Mouse (Mus musculus) embryonic facial prominence, embryonic 12.5 days (tissue): ENCODE results near the gene Isl2. TPM values are rescaled to one million over a fixed set of nuclear protein-coding genes. Genes with fewer than 3 reads are reported as not detected.

ENCODE experiments used
- ATAC-seq: fragments of 200-750 bp; cut with Nextera tagmentation; 2 replicates; pipeline ENCODE4 v1.8.0; 2017; ENCODE audit not compliant: insufficient number of reproducible peaks, insufficient read depth, low FRiP score, low TSS enrichment
- H3K27ac ChIP-seq: fragments of 300-500 bp; sonication (generic); 2 replicates; pipeline ENCODE4 v1.5.1; 2016; ENCODE audit warnings: mild to moderate bottlenecking
- H3K27me3 ChIP-seq: fragments of 300-500 bp; sonication (generic); 2 replicates; pipeline ENCODE4 v1.6.1; 2016; ENCODE audit warnings: mild to moderate bottlenecking, moderate library complexity
- H3K36me3 ChIP-seq: fragments of 300-500 bp; sonication (generic); 2 replicates; pipeline ENCODE4 v1.6.1; 2016; ENCODE audit warnings: mild to moderate bottlenecking
- H3K4me1 ChIP-seq: fragments of 300-500 bp; sonication (generic); 2 replicates; pipeline ENCODE4 v1.6.1; 2016
- H3K4me2 ChIP-seq: fragments of 300-500 bp; sonication (generic); replicated peaks from 2 replicates; pipeline ENCODE4 v1.6.1; 2016; ENCODE audit warnings: mild to moderate bottlenecking, moderate library complexity
- H3K4me3 ChIP-seq: fragments of 300-500 bp; sonication (generic); 2 replicates; pipeline ENCODE4 v1.5.1; 2016; ENCODE audit warnings: mild to moderate bottlenecking
- H3K9ac ChIP-seq: fragments of 300-500 bp; sonication (generic); 2 replicates; pipeline ENCODE4 v1.6.1; 2016; ENCODE audit warnings: mild to moderate bottlenecking, moderate library complexity
- H3K9me3 ChIP-seq: fragments of 300-500 bp; sonication (generic); 2 replicates; pipeline ENCODE4 v1.6.1; 2016; ENCODE audit warnings: mild to moderate bottlenecking, moderate library complexity
- WGBS: fragments of 180-500 bp; shearing (Covaris S2); methylation state at CpG from one replicate; pipeline ENCODE4 v1.1.7; 2016; 5-methylcytosine and 5-hydroxymethylcytosine counted together
- polyA plus RNA-seq: library from polyadenylated mRNA; unstranded; fragments of >200 nt; fragmentation: Nextera tagmentation; extraction: Ambion mirVana; gene quantifications from 2 replicates; pipeline ENCODE4 v1.2.1, GENCODE M21; 2016

The Isl2 gene
- 20.8 and 27.8 TPM in 2 replicates for polyA plus RNA-seq

GRCm38 (mm10) chr9:55538377-55538776 lies at the start of gene Isl2:
Isl2 (plus strand) TSS chr9:55538672.
- Histone ChIP-seq H3K27me3 (peaks cover 55% of the 10 kb centered on the region), H3K4me2 (peak within 1 kb of the TSS; percentile 65), H3K9me3 (no peaks in the 10 kb centered on the region), H3K9ac (no peak within 1 kb of the TSS), H3K4me3 (peak within 1 kb of the TSS; percentile 42), H3K4me1 (peaks cover 16% of the 10 kb centered on the region; the same call in 1 of the 2 replicates), H3K27ac (no peak within 1 kb of the TSS), H3K36me3 (no peaks in the 10 kb centered on the region)
- no peak for ATAC-seq
- WGBS: 5% methylated on average over 4 of the region's 4 CpGs

- no peak overlapping the region for H3K27ac ChIP-seq
- peaks cover 4% of the 10 kb centered on the region for H3K4me1 ChIP-seq
- no peaks in the 10 kb centered on the region for H3K9me3 ChIP-seq
- WGBS: 87% methylated on average over 3 of the region's 3 CpGs
- H3K4me2 ChIP-seq: no peak overlapping the region
- no peaks in the 10 kb centered on the region for H3K36me3 ChIP-seq
- H3K27me3 ChIP-seq: no peaks in the 10 kb centered on the region
- ATAC-seq: no peak
- no peak overlapping the region for H3K4me3 ChIP-seq
- no peak overlapping the region for H3K9ac ChIP-seq
These were observed 30.6 kb upstream of the Isl2 start for GRCm38 (mm10) chr9:55507922-55508321.

DNA sequence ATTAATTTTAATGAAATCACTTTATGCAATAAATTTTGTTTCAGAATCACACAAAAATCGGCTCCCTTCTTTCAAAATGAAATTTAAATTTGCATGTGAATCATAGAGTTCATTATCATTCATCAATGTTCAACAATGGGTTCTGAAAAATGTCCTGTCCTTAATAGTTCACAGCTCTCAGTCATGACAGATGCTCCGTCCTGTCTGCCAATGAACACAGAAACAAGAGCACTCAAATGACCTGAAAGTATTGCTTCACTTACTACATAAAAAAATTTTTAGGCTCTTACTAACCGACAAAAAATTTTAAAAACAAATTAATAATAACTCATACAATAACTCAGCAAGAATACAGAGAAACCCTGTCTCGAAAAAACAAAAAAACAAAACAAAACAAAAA lies 29.8 kb upstream of the Isl2 start:
- Histone ChIP-seq H3K9me3 (no peaks in the 10 kb centered on the region), H3K9ac (no peak overlapping the region), H3K4me3 (no peak overlapping the region), H3K4me2 (no peak overlapping the region), H3K36me3 (no peaks in the 10 kb centered on the region), H3K4me1 (peaks cover 4% of the 10 kb centered on the region), H3K27ac (no peak overlapping the region), H3K27me3 (no peaks in the 10 kb centered on the region)
- no peak for ATAC-seq
- 83% methylated on average over 4 of the region's 4 CpGs for WGBS

DNA sequence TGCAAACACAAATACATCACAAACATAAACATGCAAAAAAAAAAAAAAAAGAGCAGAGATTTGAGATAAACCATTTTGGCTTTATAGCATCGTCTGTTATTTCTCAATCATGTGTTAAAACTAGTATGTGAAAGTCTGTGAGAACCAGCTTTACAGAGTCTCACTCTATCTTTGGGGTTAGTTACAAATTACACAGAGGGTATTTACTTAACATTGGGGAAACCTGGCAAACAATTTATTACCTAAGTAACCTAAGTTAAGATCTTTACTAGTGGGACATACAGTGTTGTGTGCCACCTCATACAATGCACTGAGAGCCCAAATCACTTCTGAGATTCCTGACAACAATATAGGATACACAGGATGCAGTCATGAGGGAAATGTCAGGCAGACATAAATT lies 28.7 kb upstream of the Isl2 start:
- ATAC-seq: no peak
- WGBS: 91% methylated on average over 1 of the region's 1 CpGs
- H3K4me1 ChIP-seq: peaks cover 4% of the 10 kb centered on the region
- H3K36me3 ChIP-seq: no peaks in the 10 kb centered on the region
- H3K9me3 ChIP-seq: no peaks in the 10 kb centered on the region
- H3K27me3 ChIP-seq: no peaks in the 10 kb centered on the region
- H3K27ac ChIP-seq: no peak overlapping the region
- H3K4me2 ChIP-seq: no peak overlapping the region
- no peak overlapping the region for H3K4me3 ChIP-seq
- no peak overlapping the region for H3K9ac ChIP-seq

DNA sequence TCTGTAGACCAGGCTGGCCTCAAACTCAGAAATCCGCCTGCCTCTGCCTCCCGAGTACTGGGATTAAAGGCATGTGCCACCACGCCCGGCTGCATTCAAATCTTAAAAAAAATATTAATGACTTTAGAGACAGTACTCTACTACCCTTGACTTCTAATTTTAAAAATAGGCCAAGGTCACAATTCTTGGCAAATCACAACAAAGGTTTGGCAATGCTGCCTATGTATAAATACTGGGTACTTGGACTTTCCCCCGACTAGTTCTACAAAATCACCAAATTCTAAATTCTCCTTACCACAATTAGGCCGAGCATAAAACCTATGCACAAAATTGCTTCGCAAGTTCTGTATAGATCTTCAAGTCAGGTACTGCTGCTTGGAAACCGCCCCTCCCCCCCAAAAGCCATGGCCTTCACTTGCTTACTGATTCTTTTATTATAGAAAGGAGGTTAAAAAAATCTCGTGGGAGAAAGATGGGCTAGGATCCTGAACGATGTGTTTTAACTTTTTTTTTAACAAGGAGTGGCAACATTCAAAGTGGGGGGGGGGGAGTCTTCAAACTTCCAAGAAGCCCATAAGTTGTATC lies 27.7 kb upstream of the Isl2 start:
- 0 out of 2 replicates have a peak, but pooled peaks cover 1% of the 10 kb centered on the region for H3K27me3 ChIP-seq
- peak overlapping the region; percentile 71 for H3K4me2 ChIP-seq
- no peak overlapping the region; the same call in 1 of the 2 replicates for H3K9ac ChIP-seq
- H3K36me3 ChIP-seq: no peaks in the 10 kb centered on the region
- no peak for ATAC-seq
- WGBS: 82% methylated on average over 10 of the region's 10 CpGs
- H3K9me3 ChIP-seq: no peaks in the 10 kb centered on the region
- H3K4me1 ChIP-seq: peaks cover 4% of the 10 kb centered on the region
- H3K4me3 ChIP-seq: peak overlapping the region; percentile 96
- H3K27ac ChIP-seq: no peak overlapping the region

DNA sequence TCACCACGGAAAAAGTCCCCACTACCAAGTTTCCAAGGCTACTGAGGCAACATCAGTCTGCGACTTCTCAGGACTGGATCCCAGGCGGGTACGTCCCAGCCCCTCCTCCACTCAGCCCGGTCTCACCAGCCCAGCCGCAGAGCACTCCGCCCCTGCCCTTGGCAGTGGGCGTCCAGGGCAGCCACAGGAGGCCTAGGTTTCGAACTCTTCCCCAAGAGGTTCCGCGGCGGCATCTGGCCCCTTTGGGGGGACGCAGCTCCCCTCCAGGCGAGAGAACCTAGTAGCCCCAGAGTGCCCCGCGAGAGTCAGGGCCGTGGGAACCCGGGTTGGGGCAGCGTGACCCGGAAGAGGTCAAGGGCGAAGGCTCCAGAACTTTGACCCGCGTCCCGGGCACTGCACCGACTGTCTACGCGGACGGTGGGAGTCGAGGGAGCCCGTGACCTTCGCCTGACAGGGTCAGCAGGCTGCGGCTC lies 26.9 kb upstream of the Isl2 start:
- Histone ChIP-seq H3K27ac (peak overlapping the region; percentile 88), H3K36me3 (no peaks in the 10 kb centered on the region), H3K27me3 (0 out of 2 replicates have a peak, but pooled peaks cover 3% of the 10 kb centered on the region), H3K9ac (peak overlapping the region; percentile 93), H3K4me3 (peak overlapping the region; percentile 96), H3K9me3 (no peaks in the 10 kb centered on the region), H3K4me2 (peak overlapping the region; percentile 71), H3K4me1 (peaks cover 4% of the 10 kb centered on the region)
- ATAC-seq: peak; percentile 66
- WGBS: under 1% methylated on average over 32 of the region's 32 CpGs

GRCm38 (mm10) chr9:55512027-55512543 lies 26.4 kb upstream of the Isl2 start, which contains the start of gene Etfa:
Etfa (minus strand) TSS chr9:55512243.
- 0 out of 2 replicates have a peak, but pooled peaks cover 3% of the 10 kb centered on the region for H3K27me3 ChIP-seq
- peak within 1 kb of the TSS; percentile 96 for H3K4me3 ChIP-seq
- H3K4me2 ChIP-seq: peak within 1 kb of the TSS; percentile 71
- ATAC-seq: peak; percentile 98
- WGBS: under 1% methylated on average over 47 of the region's 47 CpGs
- H3K9ac ChIP-seq: peak within 1 kb of the TSS; percentile 93
- H3K4me1 ChIP-seq: peaks cover 4% of the 10 kb centered on the region
- H3K9me3 ChIP-seq: no peaks in the 10 kb centered on the region
- H3K36me3 ChIP-seq: no peaks in the 10 kb centered on the region
- H3K27ac ChIP-seq: peak within 1 kb of the TSS; percentile 88

DNA sequence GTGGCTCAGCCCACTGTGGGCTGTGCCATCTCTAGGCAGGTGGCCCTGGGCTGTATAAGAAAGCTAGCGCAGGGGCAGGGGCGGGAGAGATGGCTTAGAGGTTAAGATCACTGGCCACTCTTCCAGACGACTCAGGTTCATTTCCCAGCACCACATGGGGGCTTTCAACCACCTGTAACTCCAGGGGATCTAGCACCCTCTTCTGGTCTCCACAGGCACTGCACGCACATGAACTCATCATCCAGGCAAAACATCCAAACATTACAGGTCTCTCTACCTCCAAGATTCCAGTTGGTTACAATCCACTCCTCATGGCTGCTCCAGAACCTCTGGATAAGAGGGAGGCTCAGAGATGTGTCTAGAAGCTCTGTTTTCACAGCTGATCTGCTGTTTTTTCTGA lies 12.8 kb upstream of the Isl2 start:
- no peaks in the 10 kb centered on the region for H3K9me3 ChIP-seq
- H3K4me1 ChIP-seq: no peaks in the 10 kb centered on the region
- H3K27ac ChIP-seq: no peak overlapping the region
- H3K4me3 ChIP-seq: no peak overlapping the region
- ATAC-seq: no peak
- no peak overlapping the region for H3K9ac ChIP-seq
- H3K36me3 ChIP-seq: no peaks in the 10 kb centered on the region
- H3K4me2 ChIP-seq: no peak overlapping the region
- H3K27me3 ChIP-seq: no peaks in the 10 kb centered on the region
- 36% methylated on average over 4 of the region's 4 CpGs for WGBS

- Histone ChIP-seq H3K4me2 (no peak overlapping the region), H3K9me3 (no peaks in the 10 kb centered on the region), H3K27me3 (peaks cover 40% of the 10 kb centered on the region), H3K9ac (no peak overlapping the region), H3K36me3 (no peaks in the 10 kb centered on the region), H3K4me1 (0 out of 2 replicates have a peak, but pooled peaks cover 5% of the 10 kb centered on the region), H3K27ac (no peak overlapping the region), H3K4me3 (no peak overlapping the region)
- ATAC-seq: no peak
- 22% methylated on average over 3 of the region's 3 CpGs for WGBS
These were observed 2.6 kb upstream of the Isl2 start for GRCm38 (mm10) chr9:55535907-55536306.

DNA sequence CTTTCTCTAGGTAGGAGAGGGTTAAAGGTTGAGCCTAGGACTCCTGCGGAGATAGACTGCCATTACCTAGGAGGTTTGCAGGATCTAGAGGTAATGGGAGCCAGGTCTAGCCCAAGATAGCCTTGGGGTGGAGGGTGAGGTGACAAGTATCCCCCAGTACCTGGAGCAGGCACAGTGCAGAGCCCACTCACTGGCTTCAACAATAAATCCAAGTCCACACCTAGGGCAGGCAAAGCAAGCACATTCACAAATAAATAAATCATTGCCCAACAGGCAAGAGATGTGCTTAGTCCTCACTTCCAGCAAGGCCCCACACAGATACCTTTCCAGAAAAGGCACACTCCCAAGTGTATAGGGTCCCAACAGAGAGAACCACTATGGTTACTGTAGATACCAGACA lies 534 bp downstream of the Isl2 start:
- no peak overlapping the region for H3K9ac ChIP-seq
- no peaks in the 10 kb centered on the region for H3K36me3 ChIP-seq
- H3K27me3 ChIP-seq: peaks cover 56% of the 10 kb centered on the region
- H3K4me3 ChIP-seq: peak overlapping the region; percentile 42; the same call in 1 of the 2 replicates
- no peak overlapping the region for H3K27ac ChIP-seq
- peaks cover 16% of the 10 kb centered on the region; the same call in 1 of the 2 replicates for H3K4me1 ChIP-seq
- ATAC-seq: no peak
- H3K9me3 ChIP-seq: no peaks in the 10 kb centered on the region
- WGBS: 0% methylated on average over 1 of the region's 1 CpGs
- H3K4me2 ChIP-seq: peak overlapping the region; percentile 65; the same call in 1 of the 2 replicates

DNA sequence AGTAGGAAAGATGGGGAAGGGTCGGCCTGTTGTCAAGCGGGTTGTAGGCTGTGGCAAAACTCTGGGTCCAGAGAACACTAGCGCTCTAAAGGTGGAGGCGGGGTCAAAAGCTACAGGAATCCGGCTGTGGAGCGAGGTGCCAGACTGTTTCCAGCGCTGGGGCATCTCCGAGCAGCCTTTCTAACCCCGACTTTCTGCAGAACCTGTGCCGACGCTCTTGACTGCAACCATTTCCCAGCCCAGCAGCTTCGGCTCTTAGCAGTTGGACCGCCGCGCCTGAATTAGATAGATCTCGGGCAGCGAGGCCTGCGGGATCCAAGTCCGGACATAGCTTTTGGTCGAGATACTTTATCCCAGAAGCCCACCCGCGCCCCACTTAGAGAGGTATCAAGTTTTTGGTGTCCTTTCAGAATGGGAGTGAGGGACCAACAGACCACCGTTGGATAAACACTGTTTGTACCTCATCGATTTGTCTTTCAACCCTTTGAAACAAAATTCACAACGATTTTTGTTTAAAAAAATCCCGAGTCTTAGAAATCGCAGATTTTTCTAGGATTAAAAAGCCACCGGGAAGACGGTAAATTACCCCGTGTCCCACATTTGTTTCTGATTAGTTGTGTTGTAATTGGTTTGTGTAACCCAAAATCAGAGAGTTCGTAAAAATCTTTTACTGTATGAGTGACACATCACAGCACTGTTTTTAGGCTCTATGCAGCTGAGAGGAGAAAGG lies 1.4 kb downstream of the Isl2 start:
- Histone ChIP-seq H3K9me3 (no peaks in the 10 kb centered on the region), H3K9ac (peak overlapping the region; percentile 53; the same call in 1 of the 2 replicates), H3K27me3 (peaks cover 62% of the 10 kb centered on the region), H3K27ac (no peak overlapping the region), H3K4me3 (peak overlapping the region; percentile 42), H3K4me1 (peaks cover 16% of the 10 kb centered on the region; the same call in 1 of the 2 replicates), H3K36me3 (no peaks in the 10 kb centered on the region), H3K4me2 (peak overlapping the region; percentile 65)
- ATAC-seq: no peak
- under 1% methylated on average over 31 of the region's 31 CpGs for WGBS
